Mouse (Mus musculus) midbrain, embryonic 11.5 days (tissue): ENCODE measurements around the gene Cog4. TPM values are rescaled to one million over a fixed set of nuclear protein-coding genes. Genes with fewer than 3 reads are reported as not detected.

Experiments used
- ATAC-seq: fragments of 200-750 bp; cut with Nextera tagmentation; 2 replicates; pipeline ENCODE4 v1.8.0; 2017; ENCODE audit warnings: moderate TSS enrichment, moderate library complexity; ENCODE audit not compliant: low FRiP score
- DNase-seq: peaks from one replicate; pipeline ENCODE4 v3.0.0; 2015; ENCODE audit warnings: low spot score; ENCODE audit errors: missing footprints
- H3K27ac ChIP-seq: fragments of 300-500 bp; sonication (generic); 2 replicates; pipeline ENCODE4 v1.5.1; 2014; ENCODE audit warnings: low read depth, low read length
- H3K27me3 ChIP-seq: fragments of 300-500 bp; sonication (generic); 2 replicates; pipeline ENCODE4 v1.6.1; 2014; ENCODE audit warnings: mild to moderate bottlenecking, low read length, moderate library complexity, mixed read lengths; ENCODE audit not compliant: control insufficient read depth, insufficient read depth
- H3K36me3 ChIP-seq: fragments of 300-500 bp; sonication (generic); 2 replicates; pipeline ENCODE4 v1.6.1; 2014; ENCODE audit warnings: mild to moderate bottlenecking, low read length, moderate library complexity, mixed read lengths; ENCODE audit not compliant: control insufficient read depth, insufficient read depth
- H3K4me1 ChIP-seq: fragments of 300-500 bp; sonication (generic); 2 replicates; pipeline ENCODE4 v1.6.1; 2014; ENCODE audit warnings: low read length; ENCODE audit not compliant: control insufficient read depth, insufficient read depth
- H3K4me2 ChIP-seq: fragments of 300-500 bp; sonication (generic); 2 replicates; pipeline ENCODE4 v1.6.1; 2014; ENCODE audit warnings: mild to moderate bottlenecking, moderate library complexity
- H3K4me3 ChIP-seq: fragments of 300-500 bp; sonication (generic); 2 replicates; pipeline ENCODE4 v1.5.1; 2014; ENCODE audit warnings: low read depth, low read length
- H3K9ac ChIP-seq: fragments of 300-500 bp; sonication (generic); 2 replicates; pipeline ENCODE4 v1.6.1; 2014; ENCODE audit warnings: low read length
- H3K9me3 ChIP-seq: fragments of 300-500 bp; sonication (generic); 2 replicates; pipeline ENCODE4 v1.6.1; 2016; ENCODE audit warnings: low read length; ENCODE audit not compliant: control insufficient read depth
- WGBS: fragments of 180-500 bp; shearing (Covaris S2); extraction: QIAGEN DNeasy Blood & Tissue Kit; methylation state at CpG from one replicate; pipeline ENCODE4 v1.1.7; 2014; 5-methylcytosine and 5-hydroxymethylcytosine counted together
- polyA plus RNA-seq: library from polyadenylated mRNA; unstranded; fragments of >200 nt; fragmentation: Nextera tagmentation; extraction: Ambion mirVana; gene quantifications from 2 replicates; pipeline ENCODE4 v1.2.1, GENCODE M21; 2014

Gene Cog4
- polyA plus RNA-seq, 1 experiment from 2014 or later, result 65.3 TPM

GRCm38 (mm10) chr8:110892913-110893312 is 46.5 kb downstream of the Cog4 start:
- Histone ChIP-seq H3K27ac (no peak overlapping the region), H3K36me3 (peaks cover 7% of the 10 kb centered on the region; the same call in 1 of the 2 replicates), H3K27me3 (no peaks in the 10 kb centered on the region), H3K4me3 (no peak overlapping the region), H3K4me2 (no peak overlapping the region), H3K9me3 (no peaks in the 10 kb centered on the region), H3K4me1 (no peaks in the 10 kb centered on the region), H3K9ac (no peak overlapping the region)
- 90% methylated on average over 2 of the region's 2 CpGs for WGBS
- ATAC-seq, result no peak
- no peak for DNase-seq

- no peak overlapping the region for H3K27ac ChIP-seq
- H3K4me2 ChIP-seq, result no peak overlapping the region
- H3K9ac ChIP-seq, result no peak overlapping the region
- ATAC-seq (no peak), DNase-seq (no peak)
- H3K4me1 ChIP-seq, result no peaks in the 10 kb centered on the region
- H3K9me3 ChIP-seq, result no peaks in the 10 kb centered on the region
- 90% methylated on average over 10 of the region's 10 CpGs for WGBS
- no peak overlapping the region for H3K4me3 ChIP-seq
- H3K36me3 ChIP-seq, result no peaks in the 10 kb centered on the region
- H3K27me3 ChIP-seq, result no peaks in the 10 kb centered on the region
Observed at GRCm38 (mm10) chr8:110894851-110895250, 48.5 kb downstream of the Cog4 start.

GRCm38 (mm10) chr8:110895254-110895653 is 48.9 kb downstream of the Cog4 start:
- H3K27me3 ChIP-seq, result no peaks in the 10 kb centered on the region
- ATAC-seq, result no peak
- H3K36me3 ChIP-seq, result no peaks in the 10 kb centered on the region
- DNase-seq, result no peak
- H3K9me3 ChIP-seq, result no peaks in the 10 kb centered on the region
- H3K4me1 ChIP-seq, result no peaks in the 10 kb centered on the region
- H3K27ac ChIP-seq, result no peak overlapping the region
- 75% methylated on average over 7 of the region's 9 CpGs for WGBS
- no peak overlapping the region for H3K4me2 ChIP-seq
- no peak overlapping the region for H3K4me3 ChIP-seq
- no peak overlapping the region for H3K9ac ChIP-seq

GRCm38 (mm10) chr8:110895812-110896211 is 49.4 kb downstream of the Cog4 start:
- Histone ChIP-seq H3K4me2 (no peak overlapping the region), H3K36me3 (no peaks in the 10 kb centered on the region), H3K9me3 (no peaks in the 10 kb centered on the region), H3K27me3 (no peaks in the 10 kb centered on the region), H3K27ac (no peak overlapping the region), H3K4me1 (no peaks in the 10 kb centered on the region), H3K9ac (no peak overlapping the region), H3K4me3 (no peak overlapping the region)
- no peak for DNase-seq
- no peak for ATAC-seq
- 96% methylated on average over 13 of the region's 13 CpGs for WGBS

GRCm38 (mm10) chr8:110897495-110897894 is 51.1 kb downstream of the Cog4 start:
- no peak overlapping the region for H3K9ac ChIP-seq
- 87% methylated on average over 6 of the region's 6 CpGs for WGBS
- H3K27ac ChIP-seq, result no peak overlapping the region
- no peak overlapping the region for H3K4me3 ChIP-seq
- H3K4me1 ChIP-seq, result no peaks in the 10 kb centered on the region; the same call in 1 of the 2 replicates
- no peak for ATAC-seq
- H3K4me2 ChIP-seq, result no peak overlapping the region
- no peaks in the 10 kb centered on the region for H3K36me3 ChIP-seq
- DNase-seq, result no peak
- H3K27me3 ChIP-seq, result no peaks in the 10 kb centered on the region
- no peaks in the 10 kb centered on the region for H3K9me3 ChIP-seq

GRCm38 (mm10) chr8:110901056-110901455 is 54.7 kb downstream of the Cog4 start:
- no peak for DNase-seq
- Histone ChIP-seq H3K27ac (no peak overlapping the region), H3K9ac (no peak overlapping the region), H3K4me1 (no peaks in the 10 kb centered on the region; the same call in 1 of the 2 replicates), H3K36me3 (no peaks in the 10 kb centered on the region), H3K4me2 (no peak overlapping the region), H3K9me3 (no peaks in the 10 kb centered on the region), H3K4me3 (no peak overlapping the region), H3K27me3 (no peaks in the 10 kb centered on the region)
- ATAC-seq, result no peak
- WGBS, result 91% methylated on average over 3 of the region's 3 CpGs

- DNase-seq, result peak; percentile 97
- WGBS, result 3% methylated on average over 30 of the region's 30 CpGs
- no peak within 1 kb of the TSS for H3K27ac ChIP-seq
Observed at GRCm38 (mm10) chr8:110901839-110902578, 55.6 kb downstream of the Cog4 start, which contains the start of gene Fuk. Gene Fuk (minus strand): TSS chr8:110902488.

GRCm38 (mm10) chr8:110902579-110902965 is 56.2 kb downstream of the Cog4 start:
- 66% methylated on average over 2 of the region's 2 CpGs for WGBS
- no peaks in the 10 kb centered on the region for H3K36me3 ChIP-seq
- peak overlapping the region; percentile 43; the same call in 1 of the 2 replicates for H3K4me2 ChIP-seq
- H3K4me3 ChIP-seq, result peak overlapping the region; percentile 46; the same call in 1 of the 2 replicates
- H3K9ac ChIP-seq, result no peak overlapping the region
- H3K4me1 ChIP-seq, result no peaks in the 10 kb centered on the region; the same call in 1 of the 2 replicates
- DNase-seq (no peak), ATAC-seq (peak; percentile 30; the same call in 1 of the 2 replicates)
- no peaks in the 10 kb centered on the region for H3K9me3 ChIP-seq
- no peaks in the 10 kb centered on the region for H3K27me3 ChIP-seq
- H3K27ac ChIP-seq, result no peak overlapping the region

More at GRCm38 (mm10) chr8:110901839-110902578, 55.6 kb downstream of the Cog4 start, which contains the start of gene Fuk:
- Histone ChIP-seq H3K4me1 (no peaks in the 10 kb centered on the region; the same call in 1 of the 2 replicates), H3K4me2 (peak within 1 kb of the TSS; percentile 43), H3K9ac (peak within 1 kb of the TSS; percentile 55), H3K36me3 (no peaks in the 10 kb centered on the region), H3K9me3 (no peaks in the 10 kb centered on the region), H3K4me3 (peak within 1 kb of the TSS; percentile 46), H3K27me3 (no peaks in the 10 kb centered on the region)
- peak; percentile 97 for ATAC-seq

GRCm38 (mm10) chr8:110905404-110905803 is 59.0 kb downstream of the Cog4 start:
- DNase-seq (no peak), ATAC-seq (no peak)
- H3K27me3 ChIP-seq, result no peaks in the 10 kb centered on the region
- H3K27ac ChIP-seq, result no peak overlapping the region
- no peak overlapping the region for H3K4me3 ChIP-seq
- H3K36me3 ChIP-seq, result no peaks in the 10 kb centered on the region
- no peaks in the 10 kb centered on the region; the same call in 1 of the 2 replicates for H3K4me1 ChIP-seq
- no peak overlapping the region for H3K9ac ChIP-seq
- H3K9me3 ChIP-seq, result no peaks in the 10 kb centered on the region
- no peak overlapping the region for H3K4me2 ChIP-seq
- WGBS, result 88% methylated on average over 6 of the region's 6 CpGs
